Mouse (Mus musculus) stomach, postnatal 0 days (tissue): Measurements from ENCODE around the gene Tmem54.

Source experiments
- CTCF ChIP-seq: IDR thresholded peaks from 2 replicates; pipeline ENCODE4 v1.5.1; 2016; ENCODE audit warnings: antibody characterized with exemption, low read depth, mild to moderate bottlenecking, moderate library complexity
- EP300 ChIP-seq: optimal IDR thresholded peaks from 2 replicates; pipeline ENCODE3; 2016; ENCODE audit warnings: antibody characterized with exemption

- no peak for TF ChIP-seq CTCF
- TF ChIP-seq EP300 = no peak
These were observed 37.2 kb downstream of the Tmem54 start for GRCm38 (mm10) chr4:129142439-129143045.
